Mouse (Mus musculus) lung, postnatal 0 days (tissue): ENCODE results near the gene 1700029J07Rik.

ENCODE experiments used
- CTCF ChIP-seq: IDR thresholded peaks from 2 replicates; pipeline ENCODE4 v1.5.1; 2016; ENCODE audit warnings: antibody characterized with exemption, mild to moderate bottlenecking
- EP300 ChIP-seq: IDR thresholded peaks from 2 replicates; pipeline ENCODE4 v1.6.1; 2016; ENCODE audit warnings: antibody characterized with exemption, mild to moderate bottlenecking, control low read depth

DNA sequence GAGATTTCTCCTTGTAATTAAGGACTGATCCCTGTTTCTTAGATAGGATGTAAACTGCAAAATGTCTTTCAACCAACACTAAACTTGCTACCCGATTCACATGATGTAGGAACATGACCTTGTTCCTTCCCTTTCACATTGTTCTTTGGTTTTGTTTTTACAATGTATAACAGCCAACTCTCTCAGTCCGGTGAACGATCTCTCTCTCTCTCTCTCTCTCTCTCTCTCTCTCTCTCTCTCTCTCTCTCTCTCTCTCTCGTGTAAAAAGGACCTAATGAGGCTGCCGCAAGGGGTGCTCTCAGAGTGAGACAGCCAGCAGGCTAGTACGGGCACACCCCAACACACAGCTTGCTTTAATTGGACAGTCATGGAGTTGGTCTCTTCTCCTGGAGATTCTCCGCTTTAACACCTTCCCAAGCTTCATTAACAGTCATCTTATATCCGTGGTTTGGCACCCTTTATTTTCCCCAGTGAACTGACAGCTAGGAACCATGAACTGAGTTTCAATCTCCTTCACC lies 1.0 kb downstream of the 1700029J07Rik start:
- TF ChIP-seq CTCF: no peak
- TF ChIP-seq EP300: no peak
